In genomic region chr4:10873920-10874665, GRCm38 (mm10) we compare ENCODE assay signal across 8 mouse cellular contexts. TPM values are rescaled to one million over a fixed set of nuclear protein-coding genes. Genes with fewer than 3 reads are reported as not detected.
DNase-seq lines count a peak whose midpoint lies in the region; ATAC-seq and TF ChIP-seq lines count a peak whose summit lies in the region.

Gene 2610301B20Rik (plus strand): TSS chr4:10874498.

- H3K4me2 ChIP-seq in embryonic facial prominence, embryonic 15.5 days (replicated peaks): peak within 1 kb of the TSS; percentile 70
- peak within 1 kb of the TSS; percentile 61 for H3K4me2 ChIP-seq in kidney, embryonic 14.5 days (replicated peaks; ENCODE audit: low read depth, low read length)
- peak within 1 kb of the TSS; percentile 73 for H3K4me2 ChIP-seq in limb, embryonic 15.5 days

- no peaks in the 10 kb centered on the region for H3K9me3 ChIP-seq in embryonic facial prominence, embryonic 15.5 days (replicated peaks)
- H3K9me3 ChIP-seq in kidney, embryonic 14.5 days (ENCODE audit: control insufficient read depth, low read length): no peaks in the 10 kb centered on the region
- no peaks in the 10 kb centered on the region for H3K9me3 ChIP-seq in limb, embryonic 15.5 days

- peak; percentile 95 for DNase-seq in 416B (ENCODE audit: low read depth)
- DNase-seq in heart, adult 9 months (ENCODE audit: low spot score in 2 of 2): peak; percentile 89 to 92
- DNase-seq in monocyte, adult 2 months (ENCODE audit: low read depth in 1 of 2, low spot score in 2 of 2): peak; percentile 76 to 86
- DNase-seq in spleen, postnatal 36 days (ENCODE audit: low spot score in 2 of 2): peak; percentile 88 to 92

- no peaks in the 10 kb centered on the region for H3K27me3 ChIP-seq in embryonic facial prominence, embryonic 15.5 days
- H3K27me3 ChIP-seq in kidney, embryonic 14.5 days (ENCODE audit: control insufficient read depth, insufficient read depth, low read length): no peaks in the 10 kb centered on the region
- no peaks in the 10 kb centered on the region for H3K27me3 ChIP-seq in limb, embryonic 15.5 days

- H3K4me1 ChIP-seq in bone marrow, adult 2 months (ENCODE audit: control insufficient read depth, insufficient read depth, low read length): no peaks in the 10 kb centered on the region
- peaks cover 11% of the 10 kb centered on the region for H3K4me1 ChIP-seq in embryonic facial prominence, embryonic 15.5 days
- H3K4me1 ChIP-seq in kidney, embryonic 14.5 days (ENCODE audit: control insufficient read depth, insufficient read depth, low read length): 0 out of 2 replicates have a peak, but pooled peaks cover 3% of the 10 kb centered on the region
- peaks cover 9% of the 10 kb centered on the region; the same call in 1 of the 2 replicates for H3K4me1 ChIP-seq in limb, embryonic 15.5 days

- TF ChIP-seq CTCF in bone marrow, adult 2 months (IDR thresholded peaks at IDR 0.05; ENCODE audit: control insufficient read depth, insufficient read depth, low read length): no peak

- ATAC-seq in embryonic facial prominence, embryonic 15.5 days (ENCODE audit: insufficient number of reproducible peaks, low FRiP score, low TSS enrichment, low read depth): peak; percentile 90
- peak; percentile 88 for ATAC-seq in kidney, embryonic 14.5 days (ENCODE audit: low FRiP score, low TSS enrichment)
- ATAC-seq in limb, embryonic 15.5 days (ENCODE audit: insufficient number of reproducible peaks, low FRiP score, low TSS enrichment, low read depth): peak; percentile 84

- 0 out of 2 replicates have a peak, but pooled peaks have one; percentile 21 for TF ChIP-seq POLR2A in bone marrow, adult 2 months (IDR thresholded peaks at IDR 0.05; ENCODE audit: borderline replicate concordance, control insufficient read depth, low read depth, low read length)

- H3K4me3 ChIP-seq in bone marrow, adult 2 months (replicated peaks; ENCODE audit: control insufficient read depth, low read depth, low read length): peak within 1 kb of the TSS; percentile 74
- peak within 1 kb of the TSS; percentile 94 for H3K4me3 ChIP-seq in embryonic facial prominence, embryonic 15.5 days (replicated peaks)
- H3K4me3 ChIP-seq in kidney, embryonic 14.5 days (ENCODE audit: low read length): peak within 1 kb of the TSS; percentile 87
- peak within 1 kb of the TSS; percentile 88 for H3K4me3 ChIP-seq in limb, embryonic 15.5 days

- 1% methylated on average over 68 of the region's 68 CpGs for WGBS in bone marrow, adult 2 months
- WGBS in embryonic facial prominence, embryonic 15.5 days: under 1% methylated on average over 68 of the region's 68 CpGs
- under 1% methylated on average over 66 of the region's 68 CpGs for WGBS in kidney, embryonic 14.5 days
- WGBS in limb, embryonic 15.5 days: under 1% methylated on average over 68 of the region's 68 CpGs

- H3K36me3 ChIP-seq in embryonic facial prominence, embryonic 15.5 days: no peaks in the 10 kb centered on the region
- H3K36me3 ChIP-seq in kidney, embryonic 14.5 days (ENCODE audit: control insufficient read depth, insufficient read depth, low read length): 0 out of 2 replicates have a peak, but pooled peaks cover 2% of the 10 kb centered on the region
- no peaks in the 10 kb centered on the region for H3K36me3 ChIP-seq in limb, embryonic 15.5 days

- peak within 1 kb of the TSS; percentile 70 for H3K9ac ChIP-seq in embryonic facial prominence, embryonic 15.5 days
- peak within 1 kb of the TSS; percentile 89 for H3K9ac ChIP-seq in kidney, embryonic 14.5 days (ENCODE audit: low read depth, low read length)
- peak within 1 kb of the TSS; percentile 93 for H3K9ac ChIP-seq in limb, embryonic 15.5 days

- peak within 1 kb of the TSS; percentile 99 for H3K27ac ChIP-seq in bone marrow, adult 2 months (ENCODE audit: control insufficient read depth, insufficient read depth, low read depth, low read length, poor library complexity)
- peak within 1 kb of the TSS; percentile 99 for H3K27ac ChIP-seq in embryonic facial prominence, embryonic 15.5 days (replicated peaks)
- H3K27ac ChIP-seq in kidney, embryonic 14.5 days (ENCODE audit: low read depth, low read length): peak within 1 kb of the TSS; percentile 98
- H3K27ac ChIP-seq in limb, embryonic 15.5 days: peak within 1 kb of the TSS; percentile 99

RNA-seq across cellular contexts. Expression of gene 2610301B20Rik, which starts in this region (rescaled TPM):
- polyA plus RNA-seq in bone marrow, adult 2 months (2011; ENCODE audit: insufficient read depth, insufficient read length, low replicate concordance, missing spikeins): 2.1 and 4.7 TPM in 2 replicates
- 37.9 and 39.3 TPM in 2 replicates for polyA plus RNA-seq in embryonic facial prominence, embryonic 15.5 days (2015; fragmentation: Nextera tagmentation; extraction: Ambion mirVana)
- 29.9 and 30.1 TPM in 2 replicates for polyA plus RNA-seq in kidney, embryonic 14.5 days (2014; fragmentation: Nextera tagmentation; extraction: Ambion mirVana)
- polyA plus RNA-seq in limb, embryonic 15.5 days (2015; fragmentation: Nextera tagmentation; extraction: Ambion mirVana): 28.6 and 31.1 TPM in 2 replicates

Comparison
In these comparisons a context has a peak if more than half of its experiments do, and no peak if none do; other contexts are left out.
1. Peak in every context shown above with its lines: DNase-seq, ATAC-seq, H3K4me3 ChIP-seq and H3K27ac ChIP-seq.